9 mouse cellular contexts compared by ENCODE assay signal in the genomic region with DNA sequence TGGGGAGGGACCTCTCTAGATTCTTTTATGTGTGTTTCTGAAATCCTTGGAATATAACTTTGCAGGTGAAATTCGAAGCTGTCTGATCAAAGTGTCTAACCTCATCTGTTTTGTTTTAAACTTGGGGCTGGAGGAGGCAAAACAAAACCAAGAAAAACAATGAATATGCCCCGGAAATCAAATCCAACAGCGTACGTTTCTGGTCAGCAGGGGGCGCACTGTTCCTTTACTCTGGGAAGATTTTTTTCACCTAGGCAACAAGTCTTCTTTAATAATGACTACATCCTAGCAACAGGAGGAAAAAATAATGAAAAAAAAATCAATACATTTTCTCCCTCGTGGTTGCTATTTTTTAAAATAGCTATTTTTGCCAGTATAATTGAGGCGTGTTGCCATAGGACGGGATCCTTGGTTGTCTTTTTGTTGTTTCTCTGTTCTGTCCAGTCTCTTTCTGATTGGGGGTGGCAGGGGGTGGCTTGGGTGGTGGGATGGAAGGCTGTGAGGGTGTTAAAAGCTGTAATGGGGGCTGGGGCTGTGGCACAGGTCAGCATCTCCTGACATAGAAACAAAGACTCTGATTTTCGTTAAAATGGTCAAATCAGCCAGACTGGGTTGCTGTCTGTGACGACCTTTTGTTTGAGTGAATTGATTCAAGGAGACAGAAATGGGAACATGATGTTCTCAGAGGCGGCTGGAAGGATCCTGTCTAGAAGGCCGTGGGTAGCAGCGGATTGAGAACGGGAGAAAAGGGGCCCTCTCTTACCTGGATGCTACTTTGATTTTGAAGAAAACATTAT. TPM values are rescaled to one million over a fixed set of nuclear protein-coding genes. Genes with fewer than 3 reads are reported as not detected.
A peak's percentile ranks its signal among the peaks of the same experiment; 100 is the strongest.
DNase-seq lines count a peak whose midpoint lies in the region; ATAC-seq and TF ChIP-seq lines count a peak whose summit lies in the region.
"Had no signal": no experiment of that assay in that cellular context is flagged by ENCODE, and none has a peak within 500 bp of the region (broad histone marks: within the 10 kb centered on the region; RNA-seq: fewer than 3 reads in every experiment).

No protein-coding gene starts in this region.

- peak; percentile 80 to 83 for DNase-seq in adrenal gland, postnatal 36 days
- peak; percentile 83 for DNase-seq in embryonic facial prominence, embryonic 14.5 days (ENCODE audit: low spot score)
- DNase-seq in layer of hippocampus, adult 2 months (ENCODE audit: low spot score in 2 of 2), result peak; percentile 82 to 91
- peak; percentile 54 for DNase-seq in lung, postnatal 25 days (ENCODE audit: low spot score)
- peak; percentile 90 to 91 for DNase-seq in right cerebral cortex, adult 2 months (ENCODE audit: low spot score in 2 of 2)
- peak; percentile 76 for DNase-seq in urinary bladder, postnatal 25 days (ENCODE audit: low spot score)

- WGBS in embryonic facial prominence, embryonic 14.5 days, result 24% methylated on average over 14 of the region's 14 CpGs
- WGBS in heart, embryonic 15.5 days, result 36% methylated on average over 14 of the region's 14 CpGs

- H3K4me3 ChIP-seq in E14TG2a.4 (replicated peaks; ENCODE audit: low read length), result no peak overlapping the region
- no peak overlapping the region for H3K4me3 ChIP-seq in embryonic facial prominence, embryonic 14.5 days (ENCODE audit: low read depth, low read length)
- H3K4me3 ChIP-seq in heart, embryonic 15.5 days, result peak overlapping the region; percentile 22; the same call in 1 of the 2 replicates
- peak overlapping the region; percentile 0; the same call in 1 of the 2 replicates for H3K4me3 ChIP-seq in layer of hippocampus, adult 2 months
- H3K4me3 ChIP-seq: lung, embryonic 15.5 days had no signal

- H3K27me3 ChIP-seq in E14TG2a.4 (ENCODE audit: insufficient read depth, low read length), result no peaks in the 10 kb centered on the region
- H3K27me3 ChIP-seq in embryonic facial prominence, embryonic 14.5 days (replicated peaks; ENCODE audit: control insufficient read depth, insufficient read depth, low read length), result no peaks in the 10 kb centered on the region
- no peaks in the 10 kb centered on the region for H3K27me3 ChIP-seq in heart, embryonic 15.5 days
- H3K27me3 ChIP-seq: lung, embryonic 15.5 days had no signal

- H3K4me1 ChIP-seq in E14TG2a.4 (replicated peaks; ENCODE audit: low read depth, low read length), result peaks cover 15% of the 10 kb centered on the region
- H3K4me1 ChIP-seq in embryonic facial prominence, embryonic 14.5 days (ENCODE audit: control insufficient read depth, insufficient read depth, low read length), result 0 out of 2 replicates have a peak, but pooled peaks cover 4% of the 10 kb centered on the region
- no peaks in the 10 kb centered on the region for H3K4me1 ChIP-seq in heart, embryonic 15.5 days (replicated peaks)
- H3K4me1 ChIP-seq: lung, embryonic 15.5 days had no signal

- TF ChIP-seq CTCF in E14TG2a.4 (conservative IDR thresholded peaks at IDR 0.05; ENCODE audit: low read length), result peak; percentile 80
- TF ChIP-seq CTCF in layer of hippocampus, adult 2 months (conservative IDR thresholded peaks at IDR 0.05), result peak; percentile 88

- peaks cover 4% of the 10 kb centered on the region; the same call in 1 of the 2 replicates for H3K9me3 ChIP-seq in E14TG2a.4 (ENCODE audit: low read length)
- H3K9me3 ChIP-seq in embryonic facial prominence, embryonic 14.5 days (ENCODE audit: control insufficient read depth, low read length), result no peaks in the 10 kb centered on the region
- no peaks in the 10 kb centered on the region for H3K9me3 ChIP-seq in heart, embryonic 15.5 days (replicated peaks)
- H3K9me3 ChIP-seq: lung, embryonic 15.5 days had no signal

- no peak overlapping the region for H3K4me2 ChIP-seq in embryonic facial prominence, embryonic 14.5 days (ENCODE audit: low read depth, low read length)
- no peak overlapping the region for H3K4me2 ChIP-seq in heart, embryonic 15.5 days
- H3K4me2 ChIP-seq: lung, embryonic 15.5 days had no signal

- no peak overlapping the region for H3K27ac ChIP-seq in embryonic facial prominence, embryonic 14.5 days (replicated peaks; ENCODE audit: low read depth, low read length)
- no peak overlapping the region for H3K27ac ChIP-seq in heart, embryonic 15.5 days
- H3K27ac ChIP-seq in layer of hippocampus, adult 2 months, result peak overlapping the region; percentile 87
- H3K27ac ChIP-seq: lung, embryonic 15.5 days had no signal

- no peak for ATAC-seq in embryonic facial prominence, embryonic 14.5 days (ENCODE audit: low read depth)
- ATAC-seq in heart, embryonic 15.5 days (replicated peaks; ENCODE audit: insufficient number of reproducible peaks, insufficient read depth, low FRiP score, low read depth), result no peak

- H3K36me3 ChIP-seq in E14TG2a.4 (ENCODE audit: insufficient read depth, low read length), result no peaks in the 10 kb centered on the region
- H3K36me3 ChIP-seq in embryonic facial prominence, embryonic 14.5 days (ENCODE audit: control insufficient read depth, insufficient read depth, low read length), result no peaks in the 10 kb centered on the region
- H3K36me3 ChIP-seq in heart, embryonic 15.5 days, result no peaks in the 10 kb centered on the region
- H3K36me3 ChIP-seq: lung, embryonic 15.5 days had no signal

- H3K9ac ChIP-seq in embryonic facial prominence, embryonic 14.5 days (ENCODE audit: low read depth, low read length), result no peak overlapping the region
- H3K9ac ChIP-seq in heart, embryonic 15.5 days, result no peak overlapping the region
- H3K9ac ChIP-seq: lung, embryonic 15.5 days had no signal

RNA-seq across cellular contexts. Expression of a gene that starts 5.8 kb away (rescaled TPM):
- total RNA-seq in adrenal gland, postnatal 36 days (2021), result under 1 TPM in 1 of 2 experiments, not detected in 1; 0.43 TPM
- polyA plus RNA-seq in embryonic facial prominence, embryonic 14.5 days (2014; fragmentation: Nextera tagmentation; extraction: Ambion mirVana), result 0.17 and 0.85 TPM in 2 replicates
- polyA plus RNA-seq in heart, embryonic 15.5 days (2015; fragmentation: Nextera tagmentation; extraction: Ambion mirVana), result 0.11 TPM in 1 of 2 replicates, not detected in the other
- total RNA-seq in layer of hippocampus, adult 2 months (2021), result under 1 TPM in 1 of 2 experiments, not detected in 1; 0.44 TPM

RNA-seq across cellular contexts. Expression of a gene that starts 43.2 kb away (rescaled TPM):
- total RNA-seq in adrenal gland, postnatal 36 days (2021), result 10 to 100 TPM; 25.8 to 29.6 TPM
- 39.8 and 43.6 TPM in 2 replicates for polyA plus RNA-seq in embryonic facial prominence, embryonic 14.5 days (2014; fragmentation: Nextera tagmentation; extraction: Ambion mirVana)
- 33.6 and 35.5 TPM in 2 replicates for polyA plus RNA-seq in heart, embryonic 15.5 days (2015; fragmentation: Nextera tagmentation; extraction: Ambion mirVana)
- total RNA-seq in layer of hippocampus, adult 2 months (2021), result 10 to 100 TPM; 16.3 to 17.1 TPM

RNA-seq across cellular contexts. Expression of a gene that starts 50.9 kb away (rescaled TPM):
- total RNA-seq in adrenal gland, postnatal 36 days (2021), result not detected
- 0.10 TPM in 1 of 2 replicates, not detected in the other for polyA plus RNA-seq in embryonic facial prominence, embryonic 14.5 days (2014; fragmentation: Nextera tagmentation; extraction: Ambion mirVana)
- not detected in 2 replicates for polyA plus RNA-seq in heart, embryonic 15.5 days (2015; fragmentation: Nextera tagmentation; extraction: Ambion mirVana)
- total RNA-seq in layer of hippocampus, adult 2 months (2021), result not detected
- polyA plus RNA-seq: lung, embryonic 15.5 days had no signal

Comparison
In these comparisons a context has a peak if more than half of its experiments do, and no peak if none do; other contexts are left out.
1. H3K4me3 ChIP-seq: peak in heart, embryonic 15.5 days (single experiment) and layer of hippocampus, adult 2 months (single experiment); none in E14TG2a.4 (single experiment) and embryonic facial prominence, embryonic 14.5 days (single experiment).
2. Peak in every context shown above with its lines, with median percentiles within 50 percentile points of each other: DNase-seq.